Mouse (Mus musculus) NIH3T3 (cell line): ENCODE results near the gene Zkscan14.

Experiments used
- DNase-seq: peaks from one replicate; pipeline ENCODE4 v3.0.0-alpha.2; 2012; ENCODE audit warnings: low read depth

Zkscan14 gene

GRCm38 (mm10) chr5:145202446-145202845 is 778 bp upstream of the Zkscan14 start:
- DNase-seq = no peak

- DNase-seq = no peak
These were observed 1.3 kb downstream of the Zkscan14 start for GRCm38 (mm10) chr5:145200387-145200786.

GRCm38 (mm10) chr5:145191962-145192361 is 9.7 kb downstream of the Zkscan14 start, which contains the start of gene Atp5j2:
Gene Atp5j2, minus strand, starts transcription at chr5:145192062.
- no peak for DNase-seq

- DNase-seq = peak; percentile 94
These were observed 10.5 kb downstream of the Zkscan14 start for GRCm38 (mm10) chr5:145190875-145191798.

- no peak for DNase-seq
These were observed 11.3 kb downstream of the Zkscan14 start for GRCm38 (mm10) chr5:145190373-145190772.

GRCm38 (mm10) chr5:145189416-145189815 is 12.3 kb downstream of the Zkscan14 start:
- DNase-seq = no peak

GRCm38 (mm10) chr5:145185244-145185643 is 16.4 kb downstream of the Zkscan14 start:
- DNase-seq = no peak

- DNase-seq = no peak
These were observed 23.1 kb downstream of the Zkscan14 start for GRCm38 (mm10) chr5:145178461-145178980.

- no peak for DNase-seq
These were observed 34.4 kb downstream of the Zkscan14 start for GRCm38 (mm10) chr5:145167306-145167661.

GRCm38 (mm10) chr5:145166536-145167305 is 34.9 kb downstream of the Zkscan14 start, which contains the start of the genes Ptcd1 and Cpsf4:
Gene Ptcd1, minus strand, starts transcription at chr5:145167108.
Gene Cpsf4, plus strand, starts transcription at chr5:145167213.
- DNase-seq = peak; percentile 99

GRCm38 (mm10) chr5:145165184-145165583 is 36.5 kb downstream of the Zkscan14 start:
- no peak for DNase-seq

- no peak for DNase-seq
These were observed 37.0 kb downstream of the Zkscan14 start for GRCm38 (mm10) chr5:145164710-145165109.

GRCm38 (mm10) chr5:145161361-145161760 is 40.3 kb downstream of the Zkscan14 start:
- DNase-seq = no peak

GRCm38 (mm10) chr5:145152690-145153089 is 49.0 kb downstream of the Zkscan14 start:
- no peak for DNase-seq

- DNase-seq = no peak
These were observed 52.4 kb downstream of the Zkscan14 start for GRCm38 (mm10) chr5:145149294-145149693.

GRCm38 (mm10) chr5:145147748-145148147 is 53.9 kb downstream of the Zkscan14 start:
- DNase-seq = no peak
